Mouse (Mus musculus): ENCODE results near the gene Capn5. TPM values are rescaled to one million over a fixed set of nuclear protein-coding genes. Genes with fewer than 3 reads are reported as not detected.

Capn5 gene
- total RNA-seq, 2 experiments from 2014 or later, result 1.7 to 1.9 TPM

DNA sequence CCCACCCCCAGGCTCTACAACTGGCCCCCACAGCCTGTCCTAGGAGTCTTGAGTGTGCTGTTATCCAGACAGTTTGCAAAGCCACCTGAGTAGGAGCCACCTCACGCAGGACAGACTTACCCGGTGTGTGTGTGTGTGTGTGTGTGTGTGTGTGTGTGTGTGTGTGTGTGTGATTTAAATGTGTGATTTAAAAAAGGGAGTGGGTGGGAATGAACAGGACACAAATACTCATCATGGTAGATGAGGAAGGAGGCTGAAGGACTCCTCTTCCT is 58.2 kb downstream of the Capn5 start:
- no peak for DNase-seq
- intact Hi-C loops (cut with DNase I), result loop anchor here (1.0 to 10.0 kb wide), 3 partner anchors 15 to 375 kb away; no protein-coding TSS in a partner anchor

DNA sequence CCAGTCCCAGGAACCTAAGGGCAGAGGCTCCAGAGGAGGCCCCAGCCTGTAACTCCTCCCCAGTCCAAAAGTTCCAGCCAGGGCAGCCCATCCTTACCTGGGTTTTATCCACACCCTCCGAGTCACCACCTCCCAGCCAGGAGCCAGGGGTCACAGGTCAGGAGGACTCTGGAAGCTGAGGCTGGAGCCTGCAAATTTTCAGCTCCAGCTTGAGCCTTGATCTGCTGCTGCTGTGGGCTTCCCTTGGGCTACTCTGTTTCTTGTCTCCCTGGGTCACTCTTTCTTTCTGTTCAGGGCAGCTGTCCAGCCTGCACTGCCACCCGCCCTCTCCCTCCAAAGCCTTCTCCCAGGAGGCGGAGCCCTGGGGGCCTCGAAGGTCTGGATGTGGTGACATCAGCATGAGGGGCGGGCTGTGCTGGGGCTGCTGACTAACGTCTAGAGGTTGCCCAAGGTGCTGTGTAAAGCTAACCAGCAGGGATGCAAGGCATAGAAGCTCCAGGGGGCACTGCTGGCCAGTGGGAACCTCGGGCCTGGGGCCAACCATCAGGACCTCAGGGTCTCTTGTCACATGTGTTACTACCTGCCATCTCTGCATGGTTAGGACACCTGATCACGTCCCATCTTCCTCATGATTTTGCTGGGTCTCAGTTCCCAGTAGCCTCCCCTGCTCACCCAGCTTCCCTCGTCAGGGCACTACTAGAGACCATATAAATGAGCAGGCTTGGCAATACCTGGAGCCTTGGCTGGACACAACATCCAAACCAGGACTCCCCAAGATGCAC is 58.7 kb downstream of the Capn5 start, which contains the start of gene Myo7a:
TSS of gene Myo7a (minus strand) at position 346 of the 782 bp plus-strand sequence.
- DNase-seq, result no peak
- intact Hi-C loops (cut with DNase I), result no loop called here

DNA sequence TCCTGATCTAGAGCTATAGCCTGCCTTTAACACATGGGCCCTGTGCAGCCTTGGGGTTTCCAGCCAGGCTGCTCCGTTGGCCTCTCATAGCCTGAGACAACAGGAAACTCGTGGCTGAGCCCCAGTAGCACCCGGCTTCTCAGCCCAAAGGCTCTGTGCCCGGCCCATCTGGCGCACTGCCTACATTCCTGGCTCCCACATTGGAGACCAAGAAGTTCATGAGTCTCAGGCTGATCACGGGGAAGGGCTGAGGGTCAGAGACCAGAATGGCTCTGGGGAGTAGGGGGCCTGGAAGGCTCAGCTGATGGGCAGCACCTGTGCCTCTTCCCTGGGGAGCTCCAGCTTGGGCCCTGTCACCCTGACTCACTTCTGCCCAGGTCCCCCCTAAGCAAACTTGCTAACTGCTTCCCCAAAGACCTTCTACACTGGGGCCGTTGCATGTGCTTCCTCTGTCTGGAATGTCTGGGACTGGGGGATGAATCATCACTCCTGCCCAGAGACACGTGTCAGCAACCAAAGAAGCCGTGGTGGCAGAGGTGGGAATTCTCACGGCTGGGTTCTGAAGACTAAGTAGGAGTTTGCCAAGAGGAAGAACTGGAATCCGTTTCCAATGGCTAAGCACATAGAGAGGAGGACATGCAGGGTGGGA is 60.9 kb downstream of the Capn5 start:
- intact Hi-C loops (cut with DNase I), result no loop called here
- DNase-seq, result peak; percentile 72 to 81

DNA sequence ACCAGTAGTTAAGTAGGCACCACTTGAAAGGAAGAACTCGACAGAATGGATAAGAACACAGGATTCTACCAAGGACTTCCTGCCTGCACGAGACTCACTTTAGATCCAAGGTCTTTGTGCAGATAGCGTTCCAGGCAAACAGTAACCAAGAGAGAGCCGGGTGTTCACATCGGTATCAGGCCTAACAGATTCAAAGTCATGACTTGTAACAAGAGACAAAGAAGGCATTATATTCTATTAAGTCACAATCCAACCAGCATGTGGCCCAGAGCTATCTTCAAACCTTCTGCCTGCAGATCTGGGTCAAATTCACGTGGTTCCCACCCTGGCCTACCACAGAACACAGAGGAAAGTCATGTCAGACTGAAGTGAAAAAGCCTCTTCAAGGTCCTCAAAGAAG is 63.4 kb downstream of the Capn5 start:
- intact Hi-C loops (cut with DNase I), result no loop called here
- DNase-seq, result no peak

DNA sequence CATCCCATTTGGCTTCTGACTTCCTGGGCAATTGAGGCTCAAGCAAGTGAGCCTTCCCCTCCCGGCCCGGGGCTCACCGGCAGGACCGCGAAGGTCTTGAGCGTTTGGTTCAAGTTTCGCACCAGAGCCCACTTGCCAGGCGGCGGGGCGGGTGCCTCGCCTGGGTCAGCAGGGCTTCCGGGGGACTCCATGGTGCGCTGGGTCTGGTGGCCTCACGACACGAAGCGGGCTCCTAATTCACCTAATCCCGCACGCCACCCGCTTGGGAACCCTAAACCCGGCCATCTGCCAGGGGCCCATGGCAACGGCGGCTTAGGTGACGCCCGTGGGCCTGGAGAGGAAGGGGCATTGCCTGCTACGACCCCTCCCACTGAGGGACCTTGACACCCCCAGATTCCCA is 66.8 kb downstream of the Capn5 start:
- intact Hi-C loops (cut with DNase I), result no loop called here
- no peak for DNase-seq

DNA sequence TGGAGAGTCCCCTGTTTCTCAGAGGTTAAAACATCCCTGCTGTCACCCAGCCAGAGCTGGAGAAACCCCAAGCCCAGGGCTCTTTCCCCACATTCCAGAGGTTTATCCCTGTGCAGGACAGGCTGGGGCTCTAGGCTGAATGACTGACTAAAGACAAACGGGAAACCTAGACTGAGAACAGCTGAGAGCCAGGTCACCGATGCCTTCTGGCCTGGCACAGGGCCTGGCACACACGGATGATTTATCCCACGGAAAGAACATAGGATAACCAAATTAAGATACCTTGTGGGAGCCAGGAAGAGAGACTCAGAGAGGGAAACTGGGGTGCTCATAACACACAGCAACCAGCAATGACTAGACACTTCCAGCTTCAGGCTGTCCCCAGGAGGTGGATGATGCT is 68.3 kb downstream of the Capn5 start:
- intact Hi-C loops (cut with DNase I), result no loop called here
- no peak for DNase-seq

GRCm38 (mm10) chr7:98108636-98109430 is 69.2 kb downstream of the Capn5 start:
- DNase-seq, result no peak
- intact Hi-C loops (cut with DNase I), result no loop called here

GRCm38 (mm10) chr7:98106272-98106671 is 71.8 kb downstream of the Capn5 start:
- no peak for DNase-seq
- intact Hi-C loops (cut with DNase I), result no loop called here

- no peak for DNase-seq
- intact Hi-C loops (cut with DNase I), result loop anchor here (1.0 kb wide), 1 partner anchor 16 kb away; no protein-coding TSS in a partner anchor
These were observed 73.3 kb downstream of the Capn5 start for GRCm38 (mm10) chr7:98104481-98105435.

GRCm38 (mm10) chr7:98103942-98104292 is 74.2 kb downstream of the Capn5 start:
- intact Hi-C loops (cut with DNase I), result no loop called here
- DNase-seq, result no peak

DNA sequence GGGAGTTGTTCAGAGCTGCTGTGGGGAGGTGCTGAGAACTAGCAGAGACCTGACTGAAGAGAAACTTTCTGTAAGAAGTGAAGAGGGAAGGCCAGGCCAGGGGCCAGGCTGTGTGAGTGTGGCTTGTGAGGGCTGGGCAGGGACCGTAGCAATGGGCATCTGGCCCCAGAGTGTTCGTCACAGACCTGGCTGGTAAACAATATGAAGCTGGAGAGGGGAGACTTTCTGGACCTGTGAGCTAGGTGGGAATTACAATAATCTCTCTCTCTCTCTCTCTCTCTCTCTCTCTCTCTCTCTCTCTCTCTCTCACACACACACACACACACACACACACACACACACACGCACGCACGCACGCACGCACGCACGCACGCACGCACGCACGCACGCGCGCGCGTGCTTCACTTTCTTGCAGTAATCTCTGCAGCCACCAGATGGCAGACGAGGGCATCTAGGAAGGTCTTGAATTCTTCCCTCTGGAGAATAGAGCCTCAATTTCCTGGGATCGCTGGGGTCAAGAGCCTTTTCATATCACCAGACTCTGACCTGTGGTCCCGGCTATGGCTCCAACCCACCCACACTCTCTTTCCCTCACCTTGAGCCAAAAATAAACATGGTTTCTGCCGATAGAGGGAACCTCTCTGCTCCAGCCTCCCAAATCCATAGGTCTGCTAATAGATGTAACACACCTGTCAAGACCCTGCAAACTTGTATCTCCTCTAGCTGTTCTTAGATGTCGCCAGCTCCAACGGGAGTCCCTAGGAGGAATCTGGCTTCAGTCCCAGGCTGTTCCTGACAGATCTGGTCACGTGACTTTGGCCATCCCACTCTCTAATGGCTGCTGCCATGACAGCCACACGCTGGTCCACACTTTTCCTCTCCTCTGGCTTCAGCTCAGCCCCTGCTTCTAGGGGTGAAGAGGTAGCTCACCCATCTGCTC is 74.8 kb downstream of the Capn5 start:
- DNase-seq, result peak; percentile 73 to 76
- intact Hi-C loops (cut with DNase I), result no loop called here

GRCm38 (mm10) chr7:98102488-98102887 is 75.6 kb downstream of the Capn5 start:
- no peak for DNase-seq
- intact Hi-C loops (cut with DNase I), result no loop called here

GRCm38 (mm10) chr7:98097557-98097956 is 80.5 kb downstream of the Capn5 start:
- DNase-seq, result no peak
- intact Hi-C loops (cut with DNase I), result no loop called here

DNA sequence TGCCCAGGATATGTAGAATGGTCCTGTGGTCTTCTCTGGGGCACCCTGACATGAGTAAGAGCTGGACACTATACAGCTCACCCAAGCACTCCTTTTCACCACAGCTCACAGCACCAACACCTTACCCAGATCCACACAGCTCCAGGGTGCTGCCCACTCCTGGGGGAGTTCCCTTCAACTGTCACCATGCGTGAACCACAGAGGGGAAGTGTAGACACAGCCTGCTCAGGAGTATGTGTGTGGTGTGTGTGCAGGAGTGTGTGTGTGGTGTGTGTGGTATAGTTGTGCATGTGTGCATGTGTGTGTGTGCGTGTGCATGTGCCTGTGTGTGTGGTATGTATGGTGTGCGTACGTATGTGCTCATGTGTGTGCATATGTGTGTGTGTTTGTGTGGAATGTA is 82.2 kb downstream of the Capn5 start:
- intact Hi-C loops (cut with DNase I), result no loop called here

DNA sequence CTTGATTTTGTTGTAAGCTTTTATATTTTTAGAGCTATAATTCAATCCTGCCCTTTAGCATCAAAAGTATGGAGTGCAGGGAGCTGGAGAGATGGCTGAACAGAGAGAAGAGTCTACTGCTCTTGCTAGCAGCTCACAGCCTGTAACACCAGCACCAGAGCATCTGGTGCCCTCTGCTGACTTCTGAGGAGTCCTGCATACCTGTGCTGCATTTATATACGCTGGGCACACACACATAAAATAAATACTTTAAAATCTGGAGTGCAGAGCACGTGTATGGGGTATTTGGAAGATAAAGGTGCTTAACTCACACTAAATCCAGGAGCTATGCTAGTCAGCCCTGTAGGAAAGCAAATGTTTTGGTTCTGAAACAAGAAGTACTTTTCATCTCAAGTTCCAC is 91.7 kb downstream of the Capn5 start:
- intact Hi-C loops (cut with DNase I), result loop anchor here (5.0 kb wide), 1 partner anchor 344 kb away; no protein-coding TSS in a partner anchor
- no peak for DNase-seq

More for the DNA sequence above, 82.2 kb downstream of the Capn5 start:
- DNase-seq, result no peak

DNA sequence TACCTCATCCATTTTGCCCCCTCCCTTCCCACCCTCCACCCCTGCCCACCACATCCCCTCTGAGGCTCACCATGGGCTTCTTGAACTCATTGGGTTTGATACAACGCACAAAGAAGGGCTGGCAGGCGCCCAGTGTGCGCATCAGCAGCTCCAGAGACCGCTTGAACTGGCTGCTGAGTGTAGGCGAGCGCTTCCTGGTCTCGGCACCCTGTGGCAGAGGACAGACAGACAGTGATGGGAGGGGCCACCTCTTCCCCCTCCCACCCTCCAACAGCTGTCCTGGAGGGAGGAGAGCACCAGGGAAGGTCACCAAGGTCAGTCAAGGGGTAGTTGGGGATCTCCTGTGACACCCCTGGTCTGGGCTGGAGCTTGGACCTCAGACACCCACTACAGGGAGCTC is 92.8 kb downstream of the Capn5 start:
- no peak for DNase-seq
- intact Hi-C loops (cut with DNase I), result loop anchor here (5.0 kb wide), 1 partner anchor 343 kb away; no protein-coding TSS in a partner anchor

GRCm38 (mm10) chr7:98084541-98085293 is 93.4 kb downstream of the Capn5 start:
- intact Hi-C loops (cut with DNase I), result loop anchor here (5.0 kb wide), 1 partner anchor 342 kb away; no protein-coding TSS in a partner anchor
- no peak for DNase-seq

DNA sequence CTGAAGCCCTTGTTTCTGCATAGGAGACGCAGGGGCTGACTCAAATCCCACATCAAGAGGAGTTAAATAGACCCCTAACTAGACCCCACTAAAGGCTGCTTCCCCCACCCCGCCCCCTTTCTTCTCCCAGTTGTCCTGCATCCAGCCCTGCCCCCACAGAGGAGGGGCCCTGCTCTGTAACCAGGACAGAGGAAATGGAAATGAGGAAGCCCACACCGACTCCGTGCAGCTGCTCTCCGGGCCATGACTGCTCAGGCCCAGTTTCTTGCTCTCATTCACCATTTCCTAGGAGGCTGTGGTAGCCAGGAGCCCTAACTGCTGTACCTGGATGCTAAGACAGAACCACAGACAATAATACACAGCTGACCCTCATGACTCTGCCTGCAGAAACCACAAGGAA is 95.7 kb downstream of the Capn5 start:
- intact Hi-C loops (cut with DNase I), result no loop called here
- no peak for DNase-seq
